Mouse (Mus musculus): Measurements from ENCODE around the gene Nppa.

The Nppa gene

GRCm38 (mm10) chr4:148000202-148000772 lies at the start of gene Nppa:
Nppa (plus strand) TSS chr4:148000722.
- DNase-seq (ENCODE audit: low read depth, low spot score), result no peak

- no peak for DNase-seq (ENCODE audit: low read depth, low spot score)
These were observed 46.9 kb upstream of the Nppa start for GRCm38 (mm10) chr4:147953590-147953989.

DNA sequence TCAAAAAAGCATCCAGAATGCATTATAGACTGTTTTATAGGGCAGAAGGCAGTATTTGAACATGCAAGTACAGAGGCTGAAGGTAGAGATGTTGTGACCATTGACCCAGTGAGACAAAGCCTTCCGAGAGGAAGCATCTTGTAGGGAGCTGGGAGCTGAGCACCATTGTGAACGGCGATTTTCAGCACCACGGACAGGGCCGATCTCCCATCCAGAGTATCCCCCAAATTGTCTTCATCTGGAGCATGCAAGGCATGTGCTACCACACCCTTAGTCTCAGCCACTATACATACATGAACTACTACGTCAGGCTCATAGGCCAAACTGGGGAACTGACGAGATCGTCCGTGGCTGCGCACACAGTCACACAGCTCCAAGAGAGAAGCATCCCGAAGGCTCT lies 43.4 kb upstream of the Nppa start:
- DNase-seq (ENCODE audit: low read depth, low spot score), result no peak

DNA sequence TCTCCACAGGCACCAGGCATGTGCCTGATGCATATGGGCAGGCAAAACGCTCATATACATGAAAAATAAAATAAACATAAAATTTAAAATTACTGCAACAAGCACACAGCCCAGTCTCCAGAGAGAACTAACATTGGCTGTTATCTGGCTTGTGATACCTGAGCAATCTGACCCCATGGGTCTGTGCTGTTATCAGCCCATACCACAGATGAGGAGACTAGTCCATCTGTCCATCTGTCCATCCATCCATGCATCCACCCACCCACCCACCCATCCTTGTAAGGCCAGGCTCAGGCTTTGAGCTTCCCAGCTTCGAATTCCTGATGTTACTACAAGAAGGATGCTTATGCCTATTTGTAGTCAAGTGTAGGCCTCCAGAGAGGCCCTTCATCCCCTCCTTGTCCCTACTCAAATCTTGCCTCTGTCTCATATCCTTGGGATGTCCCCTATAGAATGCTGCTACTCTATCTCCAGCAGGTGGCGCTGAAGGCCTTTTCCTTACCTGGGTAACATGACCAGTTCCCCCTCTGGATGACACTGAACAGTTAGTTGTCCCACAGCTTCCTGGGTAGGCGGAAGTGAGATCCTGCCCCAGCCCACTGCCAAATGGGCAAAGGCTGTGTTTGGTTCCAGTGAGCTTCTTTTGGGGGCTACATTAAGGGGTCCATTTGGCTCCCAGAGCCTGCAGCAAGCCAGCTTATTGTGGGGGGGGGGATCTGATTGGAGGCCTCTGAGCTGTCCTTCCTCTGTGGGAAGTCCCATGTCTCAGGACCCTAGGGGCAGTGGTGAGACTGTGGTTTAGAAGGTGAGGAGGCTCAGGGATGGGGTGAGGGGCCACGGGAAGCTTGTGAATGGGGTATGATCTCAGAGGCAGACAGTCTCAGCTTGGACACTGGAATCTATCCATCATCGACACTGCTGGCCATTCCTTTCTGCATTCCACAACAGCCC lies 40.4 kb upstream of the Nppa start:
- DNase-seq (ENCODE audit: low read depth, low spot score), result no peak

- no peak for DNase-seq (ENCODE audit: low read depth, low spot score)
These were observed 37.7 kb upstream of the Nppa start for GRCm38 (mm10) chr4:147962781-147963180.

DNA sequence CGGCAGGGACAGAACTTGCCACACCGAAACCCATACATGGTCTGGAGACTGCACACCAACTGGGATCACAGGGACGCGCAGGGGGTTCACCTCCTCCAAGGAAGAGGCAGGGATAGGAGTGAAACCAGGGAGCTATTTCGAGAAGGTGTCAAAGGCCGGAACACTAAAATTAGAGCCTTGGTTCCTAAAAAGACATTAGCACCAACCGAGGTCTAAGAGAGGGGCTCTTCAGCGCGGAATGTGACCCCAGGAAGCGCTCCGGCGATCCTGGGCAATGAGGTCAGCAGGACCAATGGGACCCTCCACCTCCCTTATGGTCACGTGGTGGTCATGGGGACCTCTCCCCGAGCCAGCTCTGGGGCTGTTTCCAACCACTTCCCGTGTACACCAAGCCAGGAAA lies 36.9 kb upstream of the Nppa start:
- no peak for DNase-seq (ENCODE audit: low read depth, low spot score)

DNA sequence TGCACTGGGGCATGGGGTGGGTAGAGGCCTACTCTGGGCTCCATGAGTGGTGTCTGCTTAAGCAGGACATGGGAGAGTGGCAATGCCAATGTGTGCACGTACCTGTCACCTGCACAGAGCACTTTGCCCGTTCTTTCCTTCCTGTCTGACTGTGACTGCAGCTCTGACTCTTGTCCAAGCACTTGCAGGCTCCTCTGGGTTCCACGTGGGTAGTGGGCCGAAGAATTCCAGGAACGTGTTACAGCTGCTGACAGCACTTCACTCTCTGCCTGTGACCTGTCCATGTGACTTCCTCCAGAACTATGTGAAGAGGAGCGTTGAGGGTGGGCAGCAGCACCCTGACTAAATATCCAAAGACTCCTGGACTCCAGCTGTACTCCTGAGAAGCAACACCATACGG lies 34.8 kb upstream of the Nppa start:
- DNase-seq (ENCODE audit: low read depth, low spot score), result no peak

- no peak for DNase-seq (ENCODE audit: low read depth, low spot score)
These were observed 31.7 kb upstream of the Nppa start for GRCm38 (mm10) chr4:147968816-147969215.

GRCm38 (mm10) chr4:147969337-147969736 lies 31.2 kb upstream of the Nppa start:
- no peak for DNase-seq (ENCODE audit: low read depth, low spot score)

- DNase-seq (ENCODE audit: low read depth, low spot score), result no peak
These were observed 24.3 kb upstream of the Nppa start for GRCm38 (mm10) chr4:147976237-147976636.

DNA sequence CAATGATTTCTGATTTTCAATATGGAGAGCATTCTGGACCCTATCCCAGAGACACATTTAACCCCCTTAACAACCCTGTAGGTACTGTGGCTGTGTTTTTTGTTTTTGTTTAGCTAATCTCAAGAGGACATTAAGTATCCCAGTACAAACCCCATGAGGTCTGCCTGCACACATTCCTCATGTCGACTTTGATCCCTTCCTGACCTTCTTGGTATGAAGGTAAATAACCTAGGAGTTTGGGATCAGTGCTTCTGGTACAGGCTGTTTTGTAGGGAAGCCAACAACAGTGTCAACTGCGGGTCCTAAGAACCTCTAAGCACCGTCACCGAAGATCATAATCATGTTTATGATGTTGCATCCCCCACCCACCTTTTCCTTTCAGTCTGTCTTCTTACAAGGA lies 22.8 kb upstream of the Nppa start:
- DNase-seq (ENCODE audit: low read depth, low spot score), result no peak

DNA sequence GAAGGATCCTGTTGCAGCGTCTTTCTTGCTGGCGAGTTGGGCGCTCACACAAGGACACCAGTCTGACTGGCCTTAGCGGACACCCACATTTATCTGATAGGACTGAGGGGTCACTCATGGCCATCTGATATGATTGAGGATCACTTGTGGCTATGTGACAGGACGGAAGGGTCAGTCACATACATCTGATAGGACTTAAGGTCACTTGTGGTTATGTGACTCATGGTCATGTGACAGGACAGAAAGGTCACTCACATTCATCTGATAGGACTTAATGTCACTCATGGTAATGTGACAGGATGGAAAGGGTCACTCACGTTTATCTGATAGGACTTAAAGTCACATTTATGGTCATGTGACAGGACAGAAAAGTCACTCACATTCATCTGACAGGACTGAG lies 22.1 kb upstream of the Nppa start:
- DNase-seq (ENCODE audit: low read depth, low spot score), result no peak

DNA sequence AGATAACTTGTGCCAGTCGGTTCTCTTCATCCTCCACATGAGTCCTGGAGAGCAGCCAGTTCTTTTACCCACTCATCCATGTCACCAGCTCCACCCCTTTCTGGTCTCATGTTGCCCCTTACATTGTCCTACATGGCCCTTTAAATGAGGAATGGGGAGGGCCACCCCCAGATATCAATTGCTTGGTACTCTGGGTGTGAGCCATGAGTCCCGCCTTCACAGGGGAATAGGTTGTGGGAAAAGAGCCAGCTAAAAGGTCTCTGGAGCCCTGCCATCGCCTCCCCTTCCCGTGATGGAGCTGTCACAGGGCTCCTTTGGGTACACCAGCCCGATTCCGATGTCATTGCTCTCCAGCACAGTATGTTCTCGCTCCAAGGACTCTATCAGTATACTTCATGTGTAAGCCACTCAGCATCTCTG lies 21.1 kb upstream of the Nppa start:
- no peak for DNase-seq (ENCODE audit: low read depth, low spot score)

- no peak for DNase-seq (ENCODE audit: low read depth, low spot score)
These were observed 15.1 kb upstream of the Nppa start, which contains the start of gene Nppb for GRCm38 (mm10) chr4:147985205-147986132. Nppb (plus strand) TSS chr4:147985788.

DNA sequence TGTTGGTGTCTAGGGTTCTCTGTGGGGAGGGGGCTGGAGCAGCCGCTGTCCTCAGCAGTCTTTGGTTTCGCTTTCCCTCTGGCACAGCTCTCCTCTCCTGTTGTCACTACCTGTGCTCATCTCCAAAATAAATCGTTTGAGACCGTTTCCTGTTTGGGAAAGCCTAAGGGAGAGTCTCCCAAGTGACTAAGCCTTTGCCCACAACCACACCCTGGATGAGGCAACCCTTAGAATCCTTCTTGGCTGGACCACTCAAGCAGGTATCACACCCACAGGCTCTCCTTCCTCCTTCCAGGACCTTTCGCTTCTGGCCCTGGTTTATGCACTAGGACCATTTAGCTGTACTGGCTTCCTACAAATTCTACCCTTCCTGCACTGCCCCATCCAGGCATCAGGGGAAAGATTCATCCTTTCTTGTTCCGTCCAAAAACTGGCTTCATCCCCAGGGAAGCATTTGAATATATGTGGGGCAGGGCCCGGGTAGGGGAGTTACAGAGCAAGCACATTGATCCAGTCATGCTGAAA lies 6.9 kb upstream of the Nppa start:
- DNase-seq (ENCODE audit: low read depth, low spot score), result no peak

DNA sequence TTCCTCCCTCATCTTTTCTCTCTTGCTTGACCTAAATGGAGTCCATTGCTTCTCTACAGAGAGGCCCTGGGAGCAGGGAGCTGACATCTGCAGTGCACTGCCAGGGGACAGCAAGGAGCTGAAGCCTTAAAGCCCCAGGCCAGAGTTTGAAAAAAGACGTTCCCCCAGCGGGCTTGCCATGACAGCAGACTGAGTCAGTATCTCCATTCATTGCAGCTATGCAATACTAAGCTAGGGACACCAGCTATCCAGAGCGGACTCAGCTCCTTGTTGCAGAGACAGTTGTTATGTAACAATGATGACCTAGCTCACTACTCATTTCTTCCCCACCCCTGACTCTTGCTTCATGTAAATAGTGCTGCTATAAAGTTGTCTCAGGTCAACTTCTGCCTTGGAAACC lies 5.2 kb upstream of the Nppa start:
- no peak for DNase-seq (ENCODE audit: low read depth, low spot score)

GRCm38 (mm10) chr4:148001013-148001789 lies 679 bp downstream of the Nppa start:
- no peak for DNase-seq (ENCODE audit: low read depth, low spot score)

GRCm38 (mm10) chr4:148001866-148002265 lies 1.3 kb downstream of the Nppa start:
- DNase-seq (ENCODE audit: low read depth, low spot score), result no peak

DNA sequence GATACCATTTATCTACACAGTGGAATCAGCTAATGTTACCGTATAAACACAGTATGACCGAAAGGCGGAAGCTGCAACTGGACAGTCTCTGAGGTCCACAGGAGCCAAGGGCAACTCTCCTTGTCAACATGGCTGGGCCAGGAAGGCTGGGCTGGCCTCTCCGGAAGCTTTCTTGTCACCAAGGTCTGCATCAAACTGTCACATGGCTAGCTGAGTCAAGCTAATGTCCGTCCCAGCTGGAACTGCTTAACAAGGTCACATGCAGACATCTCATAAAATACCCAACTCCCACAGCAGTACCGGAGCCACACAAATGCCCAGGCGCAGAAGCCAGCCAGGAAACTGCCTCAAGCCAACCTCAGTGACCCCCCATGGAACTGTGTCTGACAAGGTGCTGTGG lies 3.8 kb downstream of the Nppa start:
- no peak for DNase-seq (ENCODE audit: low read depth, low spot score)

GRCm38 (mm10) chr4:148008412-148008811 lies 7.9 kb downstream of the Nppa start:
- DNase-seq (ENCODE audit: low read depth, low spot score), result no peak

DNA sequence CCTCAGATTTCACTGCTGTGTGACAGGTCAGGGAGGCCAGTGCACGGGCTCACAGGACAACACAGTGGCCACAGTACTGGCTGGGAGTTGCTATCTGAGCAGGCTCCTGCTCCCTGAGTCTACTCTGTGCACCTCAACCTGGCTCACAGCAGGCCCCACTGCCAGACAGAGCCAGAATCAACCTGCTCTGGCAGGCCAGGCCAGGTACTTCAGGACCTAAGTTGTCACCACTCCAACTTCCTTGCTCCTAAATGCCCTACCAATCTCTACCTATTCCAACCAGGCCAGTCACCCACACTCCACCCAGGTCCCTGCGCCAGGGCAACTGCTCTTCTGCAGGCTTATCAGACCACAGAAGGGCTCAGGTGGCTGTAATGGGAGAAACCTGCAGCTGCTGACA lies 9.1 kb downstream of the Nppa start:
- DNase-seq (ENCODE audit: low read depth, low spot score), result no peak
